Mouse (Mus musculus): ENCODE measurements at regions not wholly inside any gene's neighbourhood (a gene's known extent, or its start where the extent isn't known, plus 50 kb on each side); places are given as distances from the start of the nearest gene placed in this dataset.

DNA sequence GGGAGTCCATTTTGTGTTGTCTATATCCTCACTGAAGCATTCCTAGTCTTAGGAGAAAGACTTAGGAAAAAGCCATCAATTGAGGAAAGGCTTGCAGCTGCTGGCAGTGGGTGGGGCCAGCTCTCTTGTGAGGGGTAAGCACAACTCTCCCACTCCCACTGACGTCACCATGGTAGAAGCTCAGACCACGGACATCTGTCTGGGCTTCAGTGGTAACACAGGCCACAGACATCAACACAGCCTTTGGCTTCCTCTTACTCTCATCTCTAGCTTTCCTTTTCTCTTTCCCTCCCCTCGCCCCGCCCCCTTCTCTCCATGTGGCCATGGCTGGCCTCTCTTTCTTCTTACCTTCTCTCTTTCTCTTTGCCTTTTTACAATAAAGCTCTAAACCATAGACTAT lies 407.4 kb upstream of the Gm6657 start:
- no peaks in the 10 kb centered on the region for H3K9me3 ChIP-seq (ENCODE audit: low read length)
- no peak overlapping the region for H3K27ac ChIP-seq (ENCODE audit: low read length)
- H3K9ac ChIP-seq (replicated peaks; ENCODE audit: low read length): no peak overlapping the region
- no peak overlapping the region for H3K4me2 ChIP-seq (replicated peaks; ENCODE audit: low read depth, low read length)
- H3K4me1 ChIP-seq (ENCODE audit: insufficient read depth, low read length): peaks cover 10% of the 10 kb centered on the region
- WGBS: 63% methylated on average over 4 of the region's 4 CpGs
- no peaks in the 10 kb centered on the region for H3K36me3 ChIP-seq (ENCODE audit: insufficient read depth, low read length)
- no peak overlapping the region for H3K4me3 ChIP-seq (ENCODE audit: low read length)
- ATAC-seq (ENCODE audit: low FRiP score, low TSS enrichment): no peak
- H3K27me3 ChIP-seq (ENCODE audit: insufficient read depth, low read length): no peaks in the 10 kb centered on the region

DNA sequence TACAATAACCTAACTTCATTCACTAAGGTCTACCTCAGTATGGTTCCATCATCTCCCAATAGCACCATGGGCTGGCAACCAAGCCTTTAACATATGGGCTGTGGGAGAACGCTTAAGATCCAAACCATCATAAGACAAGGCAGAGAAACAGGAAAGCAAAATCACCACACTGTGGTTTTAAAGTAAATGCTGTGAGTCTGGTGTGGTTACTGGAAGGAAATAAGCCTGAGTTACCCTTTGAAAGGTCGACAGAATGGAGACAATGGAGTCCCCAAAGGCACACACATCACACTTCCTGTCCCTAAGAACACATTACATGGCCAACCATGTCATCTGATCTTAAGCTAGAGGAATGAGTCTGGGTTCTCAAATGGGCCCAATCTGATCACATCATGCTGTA lies 405.8 kb upstream of the Gm6657 start:
- no peak for ATAC-seq (ENCODE audit: low FRiP score, low TSS enrichment)
- Histone ChIP-seq H3K4me3 (ENCODE audit: low read length) (no peak overlapping the region), H3K36me3 (ENCODE audit: insufficient read depth, low read length) (no peaks in the 10 kb centered on the region), H3K9ac (replicated peaks; ENCODE audit: low read length) (no peak overlapping the region), H3K4me1 (ENCODE audit: insufficient read depth, low read length) (peaks cover 10% of the 10 kb centered on the region), H3K27me3 (ENCODE audit: insufficient read depth, low read length) (no peaks in the 10 kb centered on the region), H3K9me3 (ENCODE audit: low read length) (no peaks in the 10 kb centered on the region), H3K4me2 (replicated peaks; ENCODE audit: low read depth, low read length) (no peak overlapping the region), H3K27ac (ENCODE audit: low read length) (no peak overlapping the region)
- WGBS: 65% methylated on average over 2 of the region's 2 CpGs

DNA sequence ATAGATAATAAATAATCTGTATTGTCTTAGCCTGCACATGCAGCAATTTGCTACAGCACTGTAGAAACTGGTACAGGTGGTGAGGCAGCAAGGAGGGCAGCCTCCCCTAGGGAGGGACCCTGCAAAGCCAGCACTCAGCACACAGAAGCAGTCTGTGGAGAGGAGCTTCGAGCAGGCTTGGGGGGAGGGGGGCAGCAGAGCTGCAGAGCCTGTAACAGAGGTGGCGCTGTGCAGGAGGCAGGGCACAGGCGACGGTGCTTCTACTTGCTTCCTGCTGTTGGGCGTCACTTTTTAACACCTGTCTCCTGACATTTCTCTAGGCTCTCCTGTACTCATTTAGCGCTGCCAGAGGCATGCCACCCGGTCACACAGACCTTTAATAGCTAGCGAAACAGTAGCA lies 404.6 kb upstream of the Gm6657 start:
- 3% methylated on average over 8 of the region's 8 CpGs for WGBS
- Histone ChIP-seq H3K27me3 (ENCODE audit: insufficient read depth, low read length) (0 out of 2 replicates have a peak, but pooled peaks cover 3% of the 10 kb centered on the region), H3K4me2 (replicated peaks; ENCODE audit: low read depth, low read length) (peak overlapping the region; percentile 56), H3K36me3 (ENCODE audit: insufficient read depth, low read length) (no peaks in the 10 kb centered on the region), H3K9me3 (ENCODE audit: low read length) (no peaks in the 10 kb centered on the region), H3K9ac (replicated peaks; ENCODE audit: low read length) (0 out of 2 replicates have a peak overlapping the region, but pooled peaks have one; percentile 22), H3K4me1 (ENCODE audit: insufficient read depth, low read length) (peaks cover 10% of the 10 kb centered on the region), H3K4me3 (ENCODE audit: low read length) (peak overlapping the region; percentile 31), H3K27ac (ENCODE audit: low read length) (no peak overlapping the region)
- ATAC-seq (ENCODE audit: low FRiP score, low TSS enrichment): 0 out of 2 replicates have a peak, but pooled peaks have one; percentile 40

DNA sequence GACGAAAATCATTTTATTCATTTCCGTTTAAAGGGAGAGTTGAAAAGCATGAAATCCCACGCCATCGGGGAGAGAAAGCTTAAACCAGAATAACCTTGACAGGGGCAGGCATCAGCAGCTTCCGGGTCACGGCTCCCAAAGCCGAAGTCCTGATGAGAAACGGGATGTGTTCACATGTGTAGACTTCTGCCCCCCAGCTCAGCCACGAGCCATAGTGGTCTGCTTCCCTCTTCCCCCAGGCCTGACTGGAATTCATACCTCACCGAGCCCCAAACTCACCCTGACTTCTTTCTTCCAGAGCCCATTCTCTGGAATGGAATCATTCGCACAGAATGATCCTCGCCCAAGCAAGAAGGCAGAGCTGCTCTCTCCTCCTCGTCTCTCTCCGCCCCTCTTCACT lies 404.2 kb upstream of the Gm6657 start:
- H3K9ac ChIP-seq (replicated peaks; ENCODE audit: low read length): no peak overlapping the region
- WGBS: 16% methylated on average over 14 of the region's 14 CpGs
- 0 out of 2 replicates have a peak, but pooled peaks cover 3% of the 10 kb centered on the region for H3K27me3 ChIP-seq (ENCODE audit: insufficient read depth, low read length)
- H3K4me1 ChIP-seq (ENCODE audit: insufficient read depth, low read length): peaks cover 10% of the 10 kb centered on the region
- H3K4me2 ChIP-seq (replicated peaks; ENCODE audit: low read depth, low read length): peak overlapping the region; percentile 56
- peak overlapping the region; percentile 31 for H3K4me3 ChIP-seq (ENCODE audit: low read length)
- ATAC-seq (ENCODE audit: low FRiP score, low TSS enrichment): no peak
- no peaks in the 10 kb centered on the region for H3K9me3 ChIP-seq (ENCODE audit: low read length)
- H3K27ac ChIP-seq (ENCODE audit: low read length): no peak overlapping the region
- H3K36me3 ChIP-seq (ENCODE audit: insufficient read depth, low read length): no peaks in the 10 kb centered on the region

DNA sequence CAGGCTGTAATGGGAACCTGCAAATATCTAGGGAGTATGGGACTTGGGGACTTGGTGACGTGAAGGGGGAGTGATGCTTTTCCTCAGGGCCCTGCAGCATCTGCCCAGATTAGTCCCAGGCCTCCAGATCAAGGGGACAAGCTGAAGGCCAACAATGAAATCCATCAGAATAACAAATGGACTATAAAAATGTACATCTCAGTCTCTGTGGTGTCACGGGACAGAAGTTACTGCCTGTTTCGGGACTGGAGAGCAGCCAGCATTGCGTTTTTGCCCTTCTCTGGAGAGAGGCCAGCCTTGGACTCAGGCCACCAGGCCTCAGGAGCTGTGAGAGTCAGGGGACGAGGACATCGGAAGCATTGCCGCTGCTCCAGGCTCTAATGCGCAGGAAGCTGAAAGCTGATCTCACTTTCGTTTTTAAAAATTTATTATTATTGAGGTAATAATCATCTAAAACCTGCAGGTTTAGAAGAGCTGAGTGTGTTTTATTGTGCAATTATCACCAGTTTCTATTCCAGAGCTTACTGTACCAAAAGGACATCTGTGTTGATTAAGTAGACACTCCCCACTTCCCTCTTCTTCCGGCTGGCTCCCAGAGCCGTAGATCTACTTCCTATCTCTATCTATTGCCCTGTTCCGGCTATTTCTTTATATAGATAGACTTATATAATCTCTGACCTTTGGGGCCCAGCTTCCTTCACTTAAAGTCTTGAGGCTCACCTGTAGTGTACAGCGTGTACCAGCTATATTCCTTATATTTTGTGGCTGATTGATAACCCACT lies 403.0 kb upstream of the Gm6657 start:
- Histone ChIP-seq H3K9ac (replicated peaks; ENCODE audit: low read length) (no peak overlapping the region), H3K9me3 (ENCODE audit: low read length) (no peaks in the 10 kb centered on the region), H3K36me3 (ENCODE audit: insufficient read depth, low read length) (no peaks in the 10 kb centered on the region), H3K27me3 (ENCODE audit: insufficient read depth, low read length) (0 out of 2 replicates have a peak, but pooled peaks cover 3% of the 10 kb centered on the region), H3K4me1 (ENCODE audit: insufficient read depth, low read length) (peaks cover 10% of the 10 kb centered on the region), H3K4me3 (ENCODE audit: low read length) (0 out of 2 replicates have a peak overlapping the region, but pooled peaks have one; percentile 3), H3K27ac (ENCODE audit: low read length) (no peak overlapping the region), H3K4me2 (replicated peaks; ENCODE audit: low read depth, low read length) (0 out of 2 replicates have a peak overlapping the region, but pooled peaks have one; percentile 12)
- ATAC-seq (ENCODE audit: low FRiP score, low TSS enrichment): peak; percentile 70; the same call in 1 of the 2 replicates
- WGBS: 57% methylated on average over 13 of the region's 13 CpGs

DNA sequence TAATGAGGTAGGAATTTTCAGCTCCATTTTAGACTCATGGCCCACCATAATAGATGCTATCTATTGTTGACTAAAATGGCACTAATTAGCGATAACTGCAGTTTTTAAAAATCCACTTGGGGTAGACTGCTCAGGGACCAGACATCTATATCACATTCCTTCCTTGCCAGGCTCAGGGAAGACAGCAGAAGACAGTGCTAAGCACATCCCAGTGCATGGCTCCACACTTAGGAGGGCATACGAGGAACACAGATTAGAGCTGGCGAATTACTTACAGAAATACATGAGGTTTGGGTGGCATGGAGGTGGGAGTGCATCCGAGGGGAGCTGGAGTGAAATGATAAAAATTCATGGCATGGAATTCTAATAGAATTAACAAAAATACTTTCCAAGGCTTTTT lies 395.5 kb upstream of the Gm6657 start:
- no peaks in the 10 kb centered on the region for H3K9me3 ChIP-seq (ENCODE audit: low read length)
- H3K27ac ChIP-seq (ENCODE audit: low read length): no peak overlapping the region
- no peak overlapping the region for H3K9ac ChIP-seq (replicated peaks; ENCODE audit: low read length)
- 0 out of 2 replicates have a peak, but pooled peaks cover 3% of the 10 kb centered on the region for H3K27me3 ChIP-seq (ENCODE audit: insufficient read depth, low read length)
- no peak overlapping the region for H3K4me2 ChIP-seq (replicated peaks; ENCODE audit: low read depth, low read length)
- H3K36me3 ChIP-seq (ENCODE audit: insufficient read depth, low read length): no peaks in the 10 kb centered on the region
- H3K4me1 ChIP-seq (ENCODE audit: insufficient read depth, low read length): no peaks in the 10 kb centered on the region
- ATAC-seq (ENCODE audit: low FRiP score, low TSS enrichment): no peak
- H3K4me3 ChIP-seq (ENCODE audit: low read length): no peak overlapping the region
- 87% methylated on average over 4 of the region's 4 CpGs for WGBS

DNA sequence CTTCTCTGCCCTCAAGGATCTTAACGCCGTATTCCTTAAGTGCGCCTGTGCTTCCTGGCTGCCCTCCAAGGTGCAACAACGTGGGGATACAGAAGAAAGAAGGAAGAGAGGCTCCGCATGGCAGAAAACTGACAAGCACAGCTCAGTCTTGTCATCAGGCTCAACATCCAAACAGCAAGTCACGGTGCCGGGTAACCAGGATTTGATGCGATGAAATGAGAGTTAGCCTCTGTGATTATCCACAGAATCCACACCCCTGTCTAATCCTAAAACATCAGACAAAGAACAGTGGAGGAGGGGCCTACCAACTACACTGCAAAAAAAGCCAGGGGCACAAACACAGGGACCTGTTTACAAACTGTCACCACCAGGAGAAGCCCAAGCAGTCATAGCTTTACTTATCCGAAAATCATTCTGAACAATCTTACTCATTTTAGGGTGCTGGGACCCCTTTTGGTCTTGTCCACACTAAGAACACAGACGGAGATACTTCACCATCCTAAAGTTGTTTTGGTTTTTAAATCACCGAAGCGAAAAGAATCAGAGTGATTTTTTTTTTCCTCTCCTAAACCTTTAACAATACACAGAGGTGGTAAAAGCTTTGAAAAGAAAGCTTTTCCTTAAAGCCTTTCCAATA lies 394.8 kb upstream of the Gm6657 start:
- no peak overlapping the region for H3K4me3 ChIP-seq (ENCODE audit: low read length)
- H3K27ac ChIP-seq (ENCODE audit: low read length): no peak overlapping the region
- ATAC-seq (ENCODE audit: low FRiP score, low TSS enrichment): no peak
- WGBS: 61% methylated on average over 12 of the region's 12 CpGs
- no peaks in the 10 kb centered on the region for H3K36me3 ChIP-seq (ENCODE audit: insufficient read depth, low read length)
- no peak overlapping the region for H3K4me2 ChIP-seq (replicated peaks; ENCODE audit: low read depth, low read length)
- H3K27me3 ChIP-seq (ENCODE audit: insufficient read depth, low read length): no peaks in the 10 kb centered on the region
- H3K9ac ChIP-seq (replicated peaks; ENCODE audit: low read length): no peak overlapping the region
- no peaks in the 10 kb centered on the region for H3K9me3 ChIP-seq (ENCODE audit: low read length)
- no peaks in the 10 kb centered on the region for H3K4me1 ChIP-seq (ENCODE audit: insufficient read depth, low read length)

DNA sequence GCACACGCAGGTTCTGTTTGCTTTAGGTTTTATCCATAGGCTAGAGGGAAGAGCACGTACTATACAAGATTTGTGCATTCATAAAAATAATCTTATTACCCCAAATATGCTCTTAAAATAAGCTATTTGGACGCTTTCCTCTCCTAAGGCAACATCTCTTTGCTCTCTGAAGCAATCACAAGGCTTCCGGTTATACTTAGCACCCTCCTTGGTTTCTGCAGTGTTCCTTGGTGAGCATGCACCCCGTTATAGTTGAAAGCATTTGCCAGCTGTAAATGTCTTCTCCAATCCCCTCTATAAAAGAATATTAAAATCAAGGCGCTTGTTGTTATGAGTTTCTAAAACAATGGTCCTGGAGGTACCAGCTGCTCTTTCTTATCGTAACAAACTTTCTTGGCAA lies 386.4 kb upstream of the Gm6657 start:
- Histone ChIP-seq H3K4me1 (ENCODE audit: insufficient read depth, low read length) (no peaks in the 10 kb centered on the region), H3K4me3 (ENCODE audit: low read length) (no peak overlapping the region), H3K27ac (ENCODE audit: low read length) (no peak overlapping the region), H3K4me2 (replicated peaks; ENCODE audit: low read depth, low read length) (no peak overlapping the region), H3K9me3 (ENCODE audit: low read length) (no peaks in the 10 kb centered on the region), H3K36me3 (ENCODE audit: insufficient read depth, low read length) (no peaks in the 10 kb centered on the region), H3K9ac (replicated peaks; ENCODE audit: low read length) (no peak overlapping the region), H3K27me3 (ENCODE audit: insufficient read depth, low read length) (no peaks in the 10 kb centered on the region)
- ATAC-seq (ENCODE audit: low FRiP score, low TSS enrichment): no peak
- 88% methylated on average over 7 of the region's 7 CpGs for WGBS

DNA sequence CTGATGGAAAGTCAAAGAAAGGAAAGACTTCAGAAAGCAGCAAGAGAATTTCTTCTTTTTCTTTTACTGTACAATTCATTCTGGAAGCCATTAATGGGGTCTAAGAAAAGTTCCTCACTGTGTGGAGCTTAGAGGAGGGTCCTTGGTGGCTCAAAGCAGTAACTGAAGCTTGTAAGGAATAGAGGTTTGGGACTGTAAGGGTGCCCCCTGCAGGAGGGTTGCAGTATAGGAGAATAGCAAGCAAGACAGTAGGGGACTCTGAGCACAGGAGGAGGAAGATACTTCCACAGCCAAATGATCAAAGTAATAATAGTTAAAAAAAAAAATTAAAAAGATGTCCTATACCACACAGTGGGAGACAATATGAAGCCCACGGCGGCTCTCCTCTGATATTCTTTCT lies 382.8 kb upstream of the Gm6657 start:
- Histone ChIP-seq H3K36me3 (ENCODE audit: insufficient read depth, low read length) (no peaks in the 10 kb centered on the region), H3K27ac (ENCODE audit: low read length) (no peak overlapping the region), H3K4me1 (ENCODE audit: insufficient read depth, low read length) (no peaks in the 10 kb centered on the region), H3K4me3 (ENCODE audit: low read length) (no peak overlapping the region), H3K9me3 (ENCODE audit: low read length) (no peaks in the 10 kb centered on the region), H3K4me2 (replicated peaks; ENCODE audit: low read depth, low read length) (no peak overlapping the region), H3K27me3 (ENCODE audit: insufficient read depth, low read length) (no peaks in the 10 kb centered on the region), H3K9ac (replicated peaks; ENCODE audit: low read length) (no peak overlapping the region)
- WGBS: 57% methylated on average over 2 of the region's 2 CpGs
- no peak for ATAC-seq (ENCODE audit: low FRiP score, low TSS enrichment)

DNA sequence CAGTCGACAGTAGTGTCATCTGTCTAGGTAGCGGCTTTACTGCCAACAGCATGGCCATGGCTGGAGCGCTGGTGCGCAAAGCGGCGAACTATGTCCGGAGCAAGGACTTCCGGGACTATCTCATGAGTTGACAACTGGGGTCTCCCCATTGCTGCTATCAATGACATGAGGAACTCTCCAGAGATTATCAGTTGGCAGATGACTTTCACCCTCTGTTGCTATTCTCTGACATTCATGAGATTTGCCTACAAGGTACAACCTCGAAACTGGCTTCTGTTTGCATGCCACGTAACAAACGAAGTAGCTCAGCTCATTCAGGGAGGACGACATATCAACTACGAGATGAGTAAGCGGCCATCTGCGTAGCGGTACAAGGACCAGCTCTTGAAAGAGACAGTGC lies 374.6 kb upstream of the Gm6657 start:
- Histone ChIP-seq H3K36me3 (ENCODE audit: insufficient read depth, low read length) (no peaks in the 10 kb centered on the region), H3K4me3 (ENCODE audit: low read length) (no peak overlapping the region), H3K4me1 (ENCODE audit: insufficient read depth, low read length) (no peaks in the 10 kb centered on the region), H3K9me3 (ENCODE audit: low read length) (no peaks in the 10 kb centered on the region), H3K27me3 (ENCODE audit: insufficient read depth, low read length) (no peaks in the 10 kb centered on the region), H3K27ac (ENCODE audit: low read length) (no peak overlapping the region), H3K9ac (replicated peaks; ENCODE audit: low read length) (no peak overlapping the region), H3K4me2 (replicated peaks; ENCODE audit: low read depth, low read length) (no peak overlapping the region)
- ATAC-seq (ENCODE audit: low FRiP score, low TSS enrichment): no peak
- WGBS: 93% methylated on average over 16 of the region's 16 CpGs

Measured in kidney, embryonic 16.5 days (tissue).